Mouse (Mus musculus): ENCODE results near the gene Inpp5d.

- TF ChIP-seq CTCF (IDR thresholded peaks at IDR 0.05; ENCODE audit: low read depth, low read length) (no peak), POLR2A (IDR thresholded peaks at IDR 0.05; ENCODE audit: borderline replicate concordance, low read depth, low read length) (no peak)
Measured at GRCm38 (mm10) chr1:87607385-87608091, 12.6 kb upstream of the Inpp5d start.
